Mouse (Mus musculus): ENCODE results near the gene Tsacc.

DNA sequence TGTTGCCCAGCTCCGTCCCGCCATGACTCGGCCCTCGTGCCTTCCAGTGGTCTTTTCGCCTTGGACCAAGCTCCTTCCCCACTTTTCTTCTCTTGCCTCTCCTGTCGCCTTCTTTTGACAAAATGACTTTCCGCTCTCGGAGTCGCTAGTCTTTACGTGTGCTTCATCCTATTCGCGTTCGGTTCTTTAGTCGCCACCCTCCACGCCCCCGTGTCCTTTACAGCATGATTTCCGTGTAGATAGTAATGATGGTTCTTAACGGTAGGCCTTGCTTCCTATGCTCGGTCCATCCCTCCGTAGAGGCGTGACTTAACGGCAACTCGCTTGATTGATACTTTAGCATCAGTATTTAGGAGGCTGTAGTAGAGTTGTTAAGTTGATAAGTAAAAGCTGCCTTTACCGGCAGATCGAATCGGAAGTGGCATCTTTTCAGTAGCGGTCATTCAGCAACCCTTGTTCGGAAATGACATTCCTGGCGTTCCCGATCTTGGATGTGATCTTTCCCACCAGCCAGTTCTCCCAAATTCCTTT is 587 bp upstream of the Tsacc start:
- TF ChIP-seq CTCF (IDR thresholded peaks at IDR 0.05; ENCODE audit: control insufficient read depth, insufficient read depth, low read length) (no peak), POLR2A (IDR thresholded peaks at IDR 0.05; ENCODE audit: borderline replicate concordance, control insufficient read depth, low read depth, low read length) (no peak)

All from bone marrow, adult 2 months (tissue).